Mouse (Mus musculus): Measurements from ENCODE around the gene Gm20219. TPM values are rescaled to one million over a fixed set of nuclear protein-coding genes. Genes with fewer than 3 reads are reported as not detected.
A peak's percentile ranks its signal among the peaks of the same experiment; 100 is the strongest.

Gene Gm20219
- polyA plus RNA-seq, 1 experiment from 2014 or later = 0.96 TPM

DNA sequence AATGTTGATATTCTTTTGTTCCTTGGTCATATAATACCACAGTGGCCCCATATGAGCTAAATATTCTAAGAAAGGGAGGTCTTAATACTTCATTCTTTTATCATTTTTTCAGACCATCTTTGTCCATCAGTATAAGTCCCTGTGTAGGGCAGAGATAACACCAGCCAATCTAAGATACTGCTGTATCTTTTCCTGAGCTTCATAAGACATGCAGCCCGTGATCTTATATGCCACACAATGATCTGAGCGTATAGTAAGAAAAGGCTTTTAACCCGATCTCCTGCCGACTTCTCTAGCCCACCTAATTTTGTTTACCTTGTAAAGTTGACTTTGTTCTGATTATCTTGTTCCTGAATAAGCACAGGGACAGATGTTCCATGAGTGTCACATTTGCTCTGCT, 29.2 kb downstream of the Gm20219 start:
- no peaks in the 10 kb centered on the region for H3K36me3 ChIP-seq (replicated peaks)
- no peaks in the 10 kb centered on the region for H3K4me1 ChIP-seq
- no peaks in the 10 kb centered on the region; the same call in 1 of the 2 replicates for H3K9me3 ChIP-seq
- no peaks in the 10 kb centered on the region for H3K27me3 ChIP-seq (replicated peaks; ENCODE audit: low read depth, poor library complexity, severe bottlenecking)
- DNase-seq (ENCODE audit: low spot score) = no peak
- H3K27ac ChIP-seq (replicated peaks) = no peak overlapping the region
- no peak overlapping the region for H3K4me3 ChIP-seq
- WGBS = 79% methylated on average over 4 of the region's 4 CpGs

DNA sequence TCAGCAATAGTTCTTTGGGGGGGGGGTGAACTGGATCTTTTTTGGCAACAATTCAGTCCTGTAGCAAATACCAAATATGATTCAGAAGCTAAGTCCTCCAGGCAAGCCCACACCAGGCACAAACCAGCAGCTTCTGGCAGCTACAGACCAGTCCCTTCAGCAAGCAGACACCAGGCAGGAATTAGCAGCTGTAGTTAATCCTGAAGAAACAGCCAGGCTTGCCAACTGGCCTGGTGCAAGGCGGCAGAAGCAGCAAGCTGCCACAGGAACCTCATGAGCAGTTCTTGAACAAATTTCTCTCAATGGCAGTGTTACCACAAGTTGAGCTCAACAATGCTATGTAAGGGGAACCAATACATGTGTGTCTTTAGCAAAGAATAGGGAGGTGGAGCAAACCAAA, 31.4 kb downstream of the Gm20219 start:
- Histone ChIP-seq H3K36me3 (replicated peaks) (no peaks in the 10 kb centered on the region), H3K9me3 (no peaks in the 10 kb centered on the region; the same call in 1 of the 2 replicates), H3K4me1 (no peaks in the 10 kb centered on the region), H3K27me3 (replicated peaks; ENCODE audit: low read depth, poor library complexity, severe bottlenecking) (no peaks in the 10 kb centered on the region), H3K4me3 (no peak overlapping the region), H3K27ac (replicated peaks) (no peak overlapping the region)
- no peak for DNase-seq (ENCODE audit: low spot score)
- 59% methylated on average over 1 of the region's 1 CpGs for WGBS

DNA sequence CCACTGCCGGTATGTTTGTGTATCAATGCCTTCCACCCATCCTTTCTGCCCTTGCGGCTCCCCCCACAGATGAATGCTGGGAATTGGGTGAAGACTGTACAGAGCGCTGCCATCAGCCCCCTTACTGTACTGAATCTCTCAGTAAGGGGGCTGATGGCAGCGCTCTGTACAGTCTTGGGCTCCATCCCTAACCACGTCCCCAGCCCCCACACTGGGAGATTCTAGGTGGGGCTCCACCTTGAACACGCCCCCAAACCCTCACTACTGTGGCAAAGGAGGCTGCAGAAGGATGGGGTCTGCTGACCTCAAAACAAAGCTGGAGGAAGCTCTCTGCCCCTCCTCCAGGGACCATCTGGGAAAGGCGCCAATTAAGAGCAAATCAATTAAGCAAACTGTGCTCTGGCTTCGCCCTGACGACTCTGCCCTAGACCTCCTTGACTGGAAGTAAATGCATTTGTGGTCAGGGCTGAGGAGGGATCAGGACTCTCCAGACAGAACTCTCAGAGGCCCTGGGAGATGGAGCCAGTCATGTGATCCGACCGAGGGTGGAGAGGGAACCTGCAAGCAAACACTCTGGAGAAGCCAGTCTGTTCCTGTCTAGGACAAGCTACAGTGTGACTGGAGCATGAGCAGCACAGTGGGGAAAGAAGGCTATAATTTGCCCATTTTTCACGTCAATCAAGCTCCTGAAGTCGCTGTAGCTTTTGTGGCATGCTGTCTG, 38.3 kb downstream of the Gm20219 start:
- peaks cover 8% of the 10 kb centered on the region for H3K9me3 ChIP-seq
- peak overlapping the region; percentile 65 for H3K27ac ChIP-seq (replicated peaks)
- H3K4me1 ChIP-seq = peaks cover 27% of the 10 kb centered on the region
- H3K36me3 ChIP-seq (replicated peaks) = no peaks in the 10 kb centered on the region
- 11% methylated on average over 13 of the region's 13 CpGs for WGBS
- H3K27me3 ChIP-seq (replicated peaks; ENCODE audit: low read depth, poor library complexity, severe bottlenecking) = peaks cover 57% of the 10 kb centered on the region
- H3K4me3 ChIP-seq = peak overlapping the region; percentile 33
- peak; percentile 52 for DNase-seq (ENCODE audit: low spot score)

DNA sequence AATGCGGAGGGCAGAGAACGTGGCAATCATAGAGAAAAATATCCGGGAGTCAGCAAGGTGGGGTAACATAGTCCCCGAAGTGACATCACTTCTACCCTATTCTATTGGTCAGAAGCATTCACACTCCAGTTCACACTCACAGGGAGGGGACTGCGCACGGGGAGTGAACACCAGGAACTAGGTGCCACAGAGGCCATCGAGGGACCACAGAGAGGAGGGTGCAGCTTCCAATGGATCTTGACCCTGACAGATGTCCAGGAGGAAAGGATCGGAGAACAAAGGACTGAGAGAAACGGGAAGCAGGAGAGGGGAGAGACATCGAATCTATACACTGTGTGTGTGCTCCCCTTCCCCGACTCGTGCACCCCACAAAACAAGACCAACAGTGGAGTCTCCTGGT, 39.3 kb downstream of the Gm20219 start:
- H3K27ac ChIP-seq (replicated peaks) = no peak overlapping the region; the same call in 1 of the 2 replicates
- DNase-seq (ENCODE audit: low spot score) = no peak
- no peak overlapping the region for H3K4me3 ChIP-seq
- no peaks in the 10 kb centered on the region for H3K36me3 ChIP-seq (replicated peaks)
- peaks cover 66% of the 10 kb centered on the region for H3K27me3 ChIP-seq (replicated peaks; ENCODE audit: low read depth, poor library complexity, severe bottlenecking)
- peaks cover 36% of the 10 kb centered on the region for H3K4me1 ChIP-seq
- peaks cover 8% of the 10 kb centered on the region for H3K9me3 ChIP-seq
- WGBS = 54% methylated on average over 12 of the region's 12 CpGs

DNA sequence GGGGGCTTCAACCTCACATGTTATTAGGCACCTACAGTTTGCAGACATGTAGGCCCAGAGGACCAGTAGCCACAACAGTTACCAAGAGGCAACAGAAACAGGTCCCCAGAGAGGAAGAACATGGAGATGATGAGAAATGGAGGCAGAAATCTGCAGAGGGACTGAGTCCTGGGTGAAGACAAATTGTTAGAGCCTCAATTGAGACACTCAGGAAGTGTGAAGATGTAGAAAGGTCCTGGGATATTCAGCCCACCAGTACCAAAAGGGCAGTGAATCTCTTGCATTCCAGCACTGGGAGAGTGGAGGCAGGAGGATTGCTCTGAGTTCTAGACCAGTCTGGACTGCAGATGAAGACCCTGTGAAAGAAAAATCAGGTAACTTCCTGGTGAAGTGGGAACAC, 39.9 kb downstream of the Gm20219 start:
- peaks cover 42% of the 10 kb centered on the region for H3K4me1 ChIP-seq
- no peak overlapping the region for H3K4me3 ChIP-seq
- DNase-seq (ENCODE audit: low spot score) = no peak
- H3K36me3 ChIP-seq (replicated peaks) = no peaks in the 10 kb centered on the region
- H3K27ac ChIP-seq (replicated peaks) = no peak overlapping the region
- peaks cover 72% of the 10 kb centered on the region for H3K27me3 ChIP-seq (replicated peaks; ENCODE audit: low read depth, poor library complexity, severe bottlenecking)
- H3K9me3 ChIP-seq = peaks cover 8% of the 10 kb centered on the region

DNA sequence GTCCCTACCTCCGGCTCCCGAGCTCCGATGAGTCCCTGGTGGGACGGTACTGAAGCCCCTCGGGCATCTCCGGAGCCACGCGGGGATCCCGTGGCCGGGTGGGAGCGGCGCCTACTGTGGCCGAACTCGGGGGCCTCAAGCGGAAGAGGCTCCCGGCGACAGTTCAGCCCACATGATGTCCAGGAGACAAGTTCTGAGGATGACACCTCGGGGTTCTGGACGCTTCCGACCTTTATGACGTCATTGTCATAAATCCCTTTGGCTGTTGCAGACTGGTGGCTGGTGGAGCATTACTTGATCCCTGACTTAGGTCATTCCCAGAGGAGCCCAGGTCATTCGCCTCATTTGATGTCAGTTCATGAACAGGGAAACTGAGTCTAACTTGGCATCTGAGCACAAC, 41.9 kb downstream of the Gm20219 start, which contains the start of gene Znrf4:
TSS of gene Znrf4 (minus strand) at position 122 of the 400 bp plus-strand sequence.
- peaks cover 87% of the 10 kb centered on the region for H3K27me3 ChIP-seq (replicated peaks; ENCODE audit: low read depth, poor library complexity, severe bottlenecking)
- H3K9me3 ChIP-seq = peaks cover 8% of the 10 kb centered on the region
- 62% methylated on average over 22 of the region's 22 CpGs for WGBS
- peak within 1 kb of the TSS; percentile 57 for H3K27ac ChIP-seq (replicated peaks)
- H3K4me3 ChIP-seq = peak within 1 kb of the TSS; percentile 46
- no peaks in the 10 kb centered on the region for H3K36me3 ChIP-seq (replicated peaks)
- no peak for DNase-seq (ENCODE audit: low spot score)
- peaks cover 53% of the 10 kb centered on the region for H3K4me1 ChIP-seq

DNA sequence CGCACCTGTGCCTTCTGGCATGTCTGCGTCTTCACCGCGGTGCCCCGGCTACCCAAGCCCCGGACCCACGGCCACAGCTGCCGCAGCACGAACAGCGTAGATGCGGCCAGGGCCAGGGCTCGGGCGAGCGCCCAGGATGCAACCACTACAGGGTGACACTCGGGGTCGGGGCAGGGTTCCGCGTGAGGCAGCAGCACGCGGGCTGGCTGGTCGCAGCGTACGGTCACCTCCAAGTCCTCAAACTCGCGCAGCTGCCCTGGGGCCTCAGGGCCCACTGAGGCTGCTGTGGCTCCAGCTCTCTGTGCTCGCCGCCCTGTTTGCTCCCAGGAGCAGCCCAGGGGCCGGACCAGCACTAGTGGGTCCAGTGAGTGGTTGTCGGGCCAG, 42.5 kb downstream of the Gm20219 start:
- peaks cover 88% of the 10 kb centered on the region for H3K27me3 ChIP-seq (replicated peaks; ENCODE audit: low read depth, poor library complexity, severe bottlenecking)
- 25% methylated on average over 29 of the region's 29 CpGs for WGBS
- DNase-seq (ENCODE audit: low spot score) = peak; percentile 19
- no peaks in the 10 kb centered on the region for H3K36me3 ChIP-seq (replicated peaks)
- H3K27ac ChIP-seq (replicated peaks) = 0 out of 2 replicates have a peak overlapping the region, but pooled peaks have one; percentile 32
- H3K4me3 ChIP-seq = peak overlapping the region; percentile 46
- peaks cover 8% of the 10 kb centered on the region for H3K9me3 ChIP-seq
- peaks cover 59% of the 10 kb centered on the region for H3K4me1 ChIP-seq

DNA sequence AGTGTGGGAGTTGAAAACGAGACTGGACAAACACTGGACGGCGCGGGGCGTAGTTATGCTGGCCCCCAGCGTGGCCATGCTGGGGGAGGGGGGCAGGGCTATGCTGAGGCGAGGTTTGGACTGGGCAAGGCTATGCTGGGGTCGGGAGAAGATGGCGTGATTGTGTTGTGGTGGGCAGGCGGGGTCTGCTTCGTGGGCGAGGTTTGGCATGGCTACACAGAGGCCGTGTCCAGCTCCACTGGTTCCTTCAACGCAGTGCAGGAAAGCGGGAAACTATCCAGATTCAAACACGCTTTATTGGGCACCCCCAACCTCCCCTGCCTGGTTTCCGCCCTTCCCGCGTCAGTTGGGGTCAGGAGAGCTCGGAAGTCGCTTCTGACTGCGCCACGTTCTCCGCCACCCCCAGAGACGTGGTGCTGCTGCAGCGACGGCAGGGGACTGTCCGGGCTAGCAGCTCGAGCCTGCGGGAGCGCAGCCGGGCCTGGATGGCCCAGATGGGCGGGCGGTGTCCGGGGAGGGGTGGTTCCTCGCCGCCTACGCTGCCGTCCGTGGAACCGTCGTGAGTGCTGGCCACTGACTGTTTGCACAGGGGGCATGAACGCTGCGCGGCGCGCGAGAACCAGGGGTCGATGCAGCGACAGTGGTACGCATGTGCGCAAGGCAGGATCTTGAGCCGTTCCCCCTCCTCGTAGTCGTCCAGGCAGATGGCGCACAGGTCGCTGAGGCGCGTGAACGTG, 43.0 kb downstream of the Gm20219 start:
- Histone ChIP-seq H3K9me3 (peaks cover 8% of the 10 kb centered on the region), H3K27ac (replicated peaks) (peak overlapping the region; percentile 57), H3K4me3 (peak overlapping the region; percentile 46), H3K4me1 (peaks cover 62% of the 10 kb centered on the region), H3K36me3 (replicated peaks) (no peaks in the 10 kb centered on the region), H3K27me3 (replicated peaks; ENCODE audit: low read depth, poor library complexity, severe bottlenecking) (peaks cover 89% of the 10 kb centered on the region)
- 7% methylated on average over 60 of the region's 60 CpGs for WGBS
- DNase-seq (ENCODE audit: low spot score) = peak; percentile 48

DNA sequence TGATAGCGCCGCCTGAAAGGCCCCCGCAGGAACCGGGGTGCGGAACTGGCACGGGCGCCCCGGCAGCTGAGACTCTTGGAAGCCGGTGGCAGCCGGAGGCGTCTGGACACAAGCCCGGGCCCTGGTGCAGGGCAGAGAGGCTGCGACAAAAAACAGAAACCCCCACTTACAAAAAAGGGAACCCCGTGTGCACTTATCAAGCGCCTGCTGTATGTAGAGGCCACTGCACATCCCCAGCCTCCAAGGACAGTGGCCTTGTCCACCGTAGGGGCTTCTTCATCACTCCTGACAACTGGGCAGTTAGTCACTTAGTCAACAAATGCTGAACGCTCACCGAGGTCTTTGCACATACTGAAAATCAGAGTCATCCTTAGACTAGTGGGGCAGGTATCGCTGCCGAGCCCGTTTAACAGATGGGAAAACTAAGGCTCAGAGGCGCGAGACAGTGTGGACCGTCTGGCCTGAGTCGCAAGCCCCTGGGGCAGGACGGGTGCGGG, 43.7 kb downstream of the Gm20219 start:
- Histone ChIP-seq H3K27me3 (replicated peaks; ENCODE audit: low read depth, poor library complexity, severe bottlenecking) (peaks cover 85% of the 10 kb centered on the region), H3K4me3 (peak overlapping the region; percentile 46), H3K36me3 (replicated peaks) (no peaks in the 10 kb centered on the region), H3K9me3 (peaks cover 8% of the 10 kb centered on the region), H3K4me1 (peaks cover 62% of the 10 kb centered on the region), H3K27ac (replicated peaks) (0 out of 2 replicates have a peak overlapping the region, but pooled peaks have one; percentile 19)
- WGBS = 27% methylated on average over 27 of the region's 27 CpGs
- DNase-seq (ENCODE audit: low spot score) = no peak

DNA sequence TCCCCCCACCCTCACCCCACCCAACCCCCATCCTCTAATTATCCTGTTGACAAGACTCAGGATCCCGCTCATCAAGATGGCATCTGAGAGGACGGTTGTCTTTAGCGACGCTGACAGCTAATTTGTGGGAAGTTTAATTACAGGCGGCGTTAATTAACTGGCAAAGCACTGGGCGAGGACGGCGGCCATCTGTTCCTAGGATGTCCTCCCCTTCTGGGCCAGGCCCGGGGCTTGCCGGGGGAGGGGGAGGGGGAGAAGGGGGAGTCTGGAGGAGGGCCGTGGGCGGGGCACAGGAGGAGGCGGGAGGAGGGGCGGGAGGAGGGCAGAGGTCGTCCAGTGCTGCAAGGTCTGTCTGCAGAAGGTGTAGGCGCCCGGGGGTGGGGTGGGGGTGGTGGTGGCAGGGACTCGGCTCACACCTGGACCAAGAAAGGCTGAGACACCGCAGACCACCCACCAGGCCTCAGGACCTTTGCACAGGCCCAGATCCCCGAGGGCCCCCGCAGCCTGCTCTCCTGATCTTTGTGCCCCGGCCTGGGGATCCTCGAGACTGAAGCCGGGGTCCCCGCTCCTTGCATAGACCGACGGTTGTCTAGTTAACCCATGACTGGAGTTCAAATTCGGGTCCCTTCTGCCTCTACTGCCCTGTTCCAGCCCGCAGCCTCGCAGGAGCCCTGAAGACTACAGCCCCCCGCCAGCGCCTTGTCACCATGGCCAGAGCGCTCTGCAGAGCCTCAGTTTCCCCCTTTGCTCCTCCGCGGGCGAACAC, 44.3 kb downstream of the Gm20219 start:
- Histone ChIP-seq H3K27me3 (replicated peaks; ENCODE audit: low read depth, poor library complexity, severe bottlenecking) (peaks cover 79% of the 10 kb centered on the region), H3K27ac (replicated peaks) (peak overlapping the region; percentile 19; the same call in 1 of the 2 replicates), H3K36me3 (replicated peaks) (no peaks in the 10 kb centered on the region), H3K9me3 (peaks cover 11% of the 10 kb centered on the region), H3K4me3 (peak overlapping the region; percentile 41), H3K4me1 (peaks cover 56% of the 10 kb centered on the region)
- 3% methylated on average over 34 of the region's 37 CpGs for WGBS
- DNase-seq (ENCODE audit: low spot score) = peak; percentile 85

DNA sequence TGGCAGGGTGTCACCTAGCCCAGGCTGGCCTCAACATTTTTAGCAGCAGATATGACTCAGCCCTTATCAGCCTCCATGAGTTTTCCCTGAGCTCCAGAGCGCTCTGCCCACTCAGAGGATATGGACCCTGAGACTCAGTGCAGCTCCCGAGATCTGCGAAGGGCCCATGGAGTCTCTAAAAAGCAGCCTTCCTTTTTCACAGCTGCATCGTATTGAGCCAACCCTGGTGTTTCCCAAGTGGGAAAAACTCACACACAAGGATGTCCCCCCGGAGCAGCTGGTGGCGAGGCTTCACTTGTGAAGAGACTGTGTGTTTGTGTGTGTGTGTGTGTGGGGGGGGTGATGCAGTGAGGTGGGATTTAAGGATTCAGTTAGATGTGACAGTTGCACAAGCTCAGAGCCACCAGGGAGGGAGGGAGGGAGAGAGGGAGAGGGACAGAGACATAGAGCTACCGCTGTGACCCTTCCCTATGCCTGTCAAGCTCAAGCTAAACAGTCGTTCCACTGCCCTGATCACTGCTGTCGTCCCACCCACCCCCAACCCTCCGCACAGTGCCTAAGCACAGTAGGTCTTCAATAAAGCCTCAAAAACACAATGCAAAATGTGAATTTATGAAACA, 45.1 kb downstream of the Gm20219 start:
- no peak for DNase-seq (ENCODE audit: low spot score)
- 36% methylated on average over 10 of the region's 10 CpGs for WGBS
- no peaks in the 10 kb centered on the region for H3K36me3 ChIP-seq (replicated peaks)
- H3K27me3 ChIP-seq (replicated peaks; ENCODE audit: low read depth, poor library complexity, severe bottlenecking) = peaks cover 71% of the 10 kb centered on the region
- H3K9me3 ChIP-seq = peaks cover 18% of the 10 kb centered on the region
- peak overlapping the region; percentile 19; the same call in 1 of the 2 replicates for H3K27ac ChIP-seq (replicated peaks)
- H3K4me1 ChIP-seq = peaks cover 54% of the 10 kb centered on the region
- H3K4me3 ChIP-seq = peak overlapping the region; percentile 41; the same call in 1 of the 2 replicates
